ENCODE assay signal across 9 mouse cellular contexts in the genomic region with DNA sequence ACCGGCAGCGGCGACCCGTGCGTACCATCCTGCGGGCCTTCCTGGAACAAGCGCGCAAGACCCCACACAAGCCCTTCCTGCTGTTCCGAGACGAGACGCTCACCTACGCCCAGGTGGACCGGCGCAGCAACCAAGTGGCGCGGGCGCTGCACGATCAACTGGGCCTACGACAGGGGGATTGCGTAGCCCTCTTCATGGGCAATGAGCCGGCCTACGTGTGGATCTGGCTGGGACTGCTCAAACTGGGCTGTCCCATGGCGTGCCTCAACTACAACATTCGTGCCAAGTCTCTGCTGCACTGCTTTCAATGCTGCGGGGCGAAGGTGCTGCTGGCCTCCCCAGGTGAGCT. TPM values are rescaled to one million over a fixed set of nuclear protein-coding genes. Genes with fewer than 3 reads are reported as not detected.
A peak's percentile ranks its signal among the peaks of the same experiment; 100 is the strongest.
DNase-seq lines count a peak whose midpoint lies in the region; ATAC-seq and TF ChIP-seq lines count a peak whose summit lies in the region.
"Had no signal": no experiment of that assay in that cellular context is flagged by ENCODE, and none has a peak within 500 bp of the region (broad histone marks: within the 10 kb centered on the region; RNA-seq: fewer than 3 reads in every experiment).

No protein-coding gene starts in this region.

- H3K4me1 ChIP-seq in thymus, adult 2 months (replicated peaks; ENCODE audit: control insufficient read depth, insufficient read depth, low read length), result peaks cover 12% of the 10 kb centered on the region
- H3K4me1 ChIP-seq in liver, embryonic 12.5 days, result peaks cover 13% of the 10 kb centered on the region

- H3K36me3 ChIP-seq in thymus, adult 2 months (ENCODE audit: control insufficient read depth, insufficient read depth, low read length), result no peaks in the 10 kb centered on the region
- no peaks in the 10 kb centered on the region for H3K36me3 ChIP-seq in liver, embryonic 12.5 days

- DNase-seq in gastrocnemius, adult 2 months, result no peak
- no peak for DNase-seq in gastrocnemius, postnatal 4 days (ENCODE audit: low spot score in 2 of 2)
- DNase-seq in thymus, adult 2 months, result no peak
- DNase-seq in thymus, postnatal 4 days, result no peak
- no peak for DNase-seq in retina, postnatal 1 day
- no peak for DNase-seq in left cerebral cortex, adult 9 months (ENCODE audit: low spot score in 2 of 2)
- DNase-seq in adrenal gland, adult 8-10 months, result no peak

- peak overlapping the region; percentile 60 for H3K4me3 ChIP-seq in gastrocnemius, adult 2 months
- peak overlapping the region; percentile 42 for H3K4me3 ChIP-seq in thymus, adult 2 months (ENCODE audit: control insufficient read depth, insufficient read depth, low read length)
- peak overlapping the region; percentile 57 for H3K4me3 ChIP-seq in liver, embryonic 12.5 days

- WGBS in thymus, adult 2 months, result 30% methylated on average over 26 of the region's 26 CpGs
- WGBS in liver, embryonic 12.5 days (ENCODE audit: insufficient replicate concordance), result 3% methylated on average over 26 of the region's 26 CpGs

- H3K4me2 ChIP-seq in liver, embryonic 12.5 days, result peak overlapping the region; percentile 72

- H3K27me3 ChIP-seq in thymus, adult 2 months (ENCODE audit: control insufficient read depth, insufficient read depth, low read length), result no peaks in the 10 kb centered on the region
- peaks cover 59% of the 10 kb centered on the region for H3K27me3 ChIP-seq in liver, embryonic 12.5 days (replicated peaks)
- H3K27me3 ChIP-seq: CH12.LX had no signal

- no peak overlapping the region for H3K27ac ChIP-seq in gastrocnemius, adult 2 months
- no peak overlapping the region for H3K27ac ChIP-seq in thymus, adult 2 months (ENCODE audit: control insufficient read depth, insufficient read depth, low read length)
- H3K27ac ChIP-seq in liver, embryonic 12.5 days, result peak overlapping the region; percentile 65

- intact Hi-C loops in gastrocnemius, adult 2 months (cut with DNase I), result no loop called here

- no peak for TF ChIP-seq POLR2A in thymus, adult 2 months (IDR thresholded peaks at IDR 0.05; ENCODE audit: control insufficient read depth, extremely low read depth, insufficient read depth, low read length, poor library complexity)

- TF ChIP-seq CTCF in gastrocnemius, adult 2 months (IDR thresholded peaks at IDR 0.05), result no peak
- TF ChIP-seq CTCF in thymus, adult 2 months (IDR thresholded peaks at IDR 0.05; ENCODE audit: borderline replicate concordance, control insufficient read depth, extremely low read depth, insufficient read depth, low read length, poor library complexity), result no peak

- ATAC-seq in liver, embryonic 12.5 days, result peak; percentile 22; the same call in 1 of the 2 replicates

- peak overlapping the region; percentile 48 for H3K9ac ChIP-seq in liver, embryonic 12.5 days

- H3K9me3 ChIP-seq in liver, embryonic 12.5 days (replicated peaks), result no peaks in the 10 kb centered on the region

RNA-seq across cellular contexts. Expression of a gene that starts 1.1 kb away (rescaled TPM):
- not detected for total RNA-seq in gastrocnemius, adult 2 months (2021)
- under 1 TPM; 0.54 to 0.96 TPM for total RNA-seq in gastrocnemius, postnatal 4 days (2021)
- 2.4 and 5.2 TPM in 2 replicates for polyA plus RNA-seq in thymus, adult 2 months (2012; rRNA removed)
- 53.1 and 56.3 TPM in 2 replicates for polyA plus RNA-seq in liver, embryonic 12.5 days (2016; fragmentation: Nextera tagmentation; extraction: Ambion mirVana)
- 10 to 100 TPM in 2 of 4 experiments, 1 to 10 TPM in 1, under 1 TPM in 1; 0.86 to 19.5 (median 7.6) TPM for total RNA-seq in adrenal gland, adult 8-10 months (2022)
- total RNA-seq: CH12.LX had no signal

RNA-seq across cellular contexts. Expression of a gene that starts 52.8 kb away (rescaled TPM):
- under 1 TPM; 0.11 to 0.13 TPM for total RNA-seq in gastrocnemius, adult 2 months (2021)
- total RNA-seq in gastrocnemius, postnatal 4 days (2021), result 1 to 10 TPM; 1.1 to 1.5 TPM
- 4.3 and 4.7 TPM in 2 replicates for polyA plus RNA-seq in thymus, adult 2 months (2012; rRNA removed)
- polyA plus RNA-seq in liver, embryonic 12.5 days (2016; fragmentation: Nextera tagmentation; extraction: Ambion mirVana), result 2.2 and 2.5 TPM in 2 replicates
- total RNA-seq in adrenal gland, adult 8-10 months (2022), result 1 to 10 TPM; 1.1 to 2.2 (median 1.6) TPM
